Mouse (Mus musculus) bone marrow, adult 2 months (tissue): ENCODE data around the gene Dynll2. TPM values are rescaled to one million over a fixed set of nuclear protein-coding genes. Genes with fewer than 3 reads are reported as not detected.
A peak's percentile ranks its signal among the peaks of the same experiment; 100 is the strongest.

Source experiments
- H3K27ac ChIP-seq: fragments of 200-500 bp; 2 replicates; pipeline ENCODE4 v1.5.1; 2012; ENCODE audit warnings: low read depth, mild to moderate bottlenecking, control low read depth, inconsistent platforms, low read length; ENCODE audit not compliant: control insufficient read depth, poor library complexity, insufficient read depth
- H3K4me1 ChIP-seq: fragments of 200-500 bp; 2 replicates; pipeline ENCODE4 v1.6.1; 2011; ENCODE audit warnings: low read length; ENCODE audit not compliant: control insufficient read depth, insufficient read depth
- H3K4me3 ChIP-seq: fragments of 200-500 bp; replicated peaks from 2 replicates; pipeline ENCODE3; 2011; ENCODE audit warnings: mild to moderate bottlenecking, low read depth, low read length, control low read depth; ENCODE audit not compliant: control insufficient read depth
- CTCF ChIP-seq: fragments of 200-500 bp; IDR thresholded peaks from 2 replicates; pipeline ENCODE4 v1.5.1; 2011; ENCODE audit warnings: low read length, control low read depth; ENCODE audit not compliant: control insufficient read depth, insufficient read depth
- POLR2A ChIP-seq: fragments of 200-500 bp; IDR thresholded peaks from 2 replicates; pipeline ENCODE4 v1.6.1; 2011; ENCODE audit warnings: low read depth, mild to moderate bottlenecking, control low read depth, low read length, borderline replicate concordance; ENCODE audit not compliant: control insufficient read depth
- WGBS: fragments of 180-500 bp; shearing (Covaris S2); methylation state at CpG from one replicate; pipeline ENCODE4 v1.1.7; 2018; 5-methylcytosine and 5-hydroxymethylcytosine counted together
- polyA plus RNA-seq: library from polyadenylated mRNA; stranded (reverse); fragments of >200 nt; gene quantifications from 2 replicates; pipeline ENCODE4 v1.2.4, GENCODE M21; 2011; ENCODE audit warnings: low replicate concordance; ENCODE audit not compliant: missing spikeins, insufficient read depth, insufficient read length

Gene Dynll2
- polyA plus RNA-seq: 50.1 and 63.0 TPM in 2 replicates

DNA sequence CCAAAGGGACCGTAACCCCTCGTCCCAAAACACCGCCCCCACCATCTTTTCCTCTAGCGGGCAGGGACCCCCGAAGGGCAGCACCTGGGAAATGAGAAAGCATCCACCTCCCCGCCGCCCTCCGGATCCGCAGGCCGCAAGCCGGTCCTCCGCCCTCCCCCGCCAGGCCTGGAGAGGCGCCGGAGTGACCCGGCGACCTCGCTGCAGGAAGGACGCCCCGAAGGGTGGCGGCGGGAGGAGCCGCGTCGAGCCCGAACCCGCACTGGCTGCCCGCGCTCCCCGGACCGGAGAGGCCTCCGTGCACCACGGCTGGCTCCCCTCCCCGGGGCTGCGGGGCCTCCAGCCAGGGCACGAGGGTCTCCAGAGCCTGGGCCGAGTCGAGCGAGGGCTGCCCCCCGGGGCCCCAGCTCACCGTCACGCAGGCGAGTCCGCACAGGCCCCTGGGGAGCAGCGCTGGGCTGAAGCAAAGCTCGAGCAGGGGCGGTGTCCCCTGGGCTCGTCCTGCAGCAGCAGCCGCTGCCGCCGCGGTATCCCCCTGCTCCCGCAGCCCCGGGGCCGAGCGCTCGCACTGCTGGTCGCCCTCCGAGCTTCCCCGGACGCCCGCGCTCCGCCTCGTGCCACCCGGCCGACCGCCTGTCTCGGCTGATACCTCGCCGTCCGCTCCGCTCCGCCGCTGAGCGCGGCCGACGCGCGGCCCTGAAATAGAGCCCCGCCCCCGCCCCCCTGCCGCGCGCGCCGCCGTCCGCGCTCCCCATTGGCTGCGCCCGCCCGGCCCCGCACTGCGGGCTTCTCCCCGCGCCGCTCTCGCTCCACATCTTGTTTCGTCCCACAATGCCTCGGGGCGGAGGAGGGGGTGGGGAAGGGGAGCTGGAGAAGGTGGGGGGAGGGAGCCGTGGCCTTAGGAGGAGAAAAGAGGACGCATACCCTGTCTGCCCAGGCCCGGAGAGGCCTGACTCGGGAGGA is at the start of gene Dynll2:
Dynll2 (minus strand) TSS at position 703 of the 963 bp plus-strand sequence.
- H3K4me3 ChIP-seq: peak within 1 kb of the TSS; percentile 64
- peak within 1 kb of the TSS; percentile 77 for H3K27ac ChIP-seq
- WGBS: under 1% methylated on average over 98 of the region's 107 CpGs
- TF ChIP-seq POLR2A (peak; percentile 76; the same call in 1 of the 2 replicates), CTCF (no peak)
- no peaks in the 10 kb centered on the region; the same call in 1 of the 2 replicates for H3K4me1 ChIP-seq

DNA sequence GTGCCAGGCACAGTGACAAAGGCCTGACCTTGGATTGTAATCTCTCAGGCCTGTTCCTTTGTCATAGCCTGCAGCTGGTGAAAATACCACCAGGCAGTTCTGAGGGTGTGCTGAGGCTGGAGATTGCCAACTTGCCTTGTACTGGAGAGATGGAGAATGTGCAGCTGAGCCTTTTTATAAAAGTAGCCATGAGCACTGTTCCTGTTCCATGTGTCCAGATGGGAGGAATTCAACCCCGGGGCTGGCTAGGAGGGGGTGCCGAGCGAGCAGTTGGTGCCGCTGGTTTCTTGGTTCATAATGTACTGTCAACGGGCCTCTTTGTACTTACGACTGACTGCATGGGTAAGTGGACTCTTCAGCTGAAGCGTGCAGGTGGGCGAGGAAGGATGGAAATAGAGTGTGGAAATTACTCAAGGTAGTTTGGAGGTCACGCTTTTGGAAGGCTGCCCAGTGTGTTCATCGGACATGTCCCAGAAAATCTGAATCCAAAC is 49.5 kb upstream of the Dynll2 start:
- WGBS: 88% methylated on average over 10 of the region's 10 CpGs
- no peak for TF ChIP-seq CTCF
- no peak overlapping the region for H3K27ac ChIP-seq
- no peak overlapping the region for H3K4me3 ChIP-seq
- H3K4me1 ChIP-seq: no peaks in the 10 kb centered on the region

DNA sequence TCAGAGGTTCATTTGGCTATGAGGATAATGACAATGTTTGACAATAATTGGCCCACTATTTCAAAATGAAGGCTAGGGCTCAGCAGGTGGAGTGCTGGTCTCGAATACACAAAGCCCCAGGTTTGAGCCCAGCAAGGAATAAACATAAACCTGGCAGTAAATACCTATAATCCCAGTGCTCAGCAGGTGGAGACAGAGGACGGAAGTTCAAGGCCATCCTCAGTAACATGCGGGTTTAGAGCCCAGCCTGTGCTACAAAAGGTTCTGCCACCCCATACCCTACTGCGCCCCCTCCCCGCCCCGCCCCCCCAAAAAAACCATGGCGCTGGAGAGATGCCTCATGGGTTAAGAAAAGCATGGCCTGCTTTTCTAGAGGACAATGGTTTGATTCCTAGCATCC is 48.6 kb upstream of the Dynll2 start:
- no peak for TF ChIP-seq CTCF
- TF ChIP-seq POLR2A: no peak
- no peak overlapping the region for H3K4me3 ChIP-seq
- WGBS: 84% methylated on average over 7 of the region's 7 CpGs
- no peak overlapping the region for H3K27ac ChIP-seq
- H3K4me1 ChIP-seq: no peaks in the 10 kb centered on the region

DNA sequence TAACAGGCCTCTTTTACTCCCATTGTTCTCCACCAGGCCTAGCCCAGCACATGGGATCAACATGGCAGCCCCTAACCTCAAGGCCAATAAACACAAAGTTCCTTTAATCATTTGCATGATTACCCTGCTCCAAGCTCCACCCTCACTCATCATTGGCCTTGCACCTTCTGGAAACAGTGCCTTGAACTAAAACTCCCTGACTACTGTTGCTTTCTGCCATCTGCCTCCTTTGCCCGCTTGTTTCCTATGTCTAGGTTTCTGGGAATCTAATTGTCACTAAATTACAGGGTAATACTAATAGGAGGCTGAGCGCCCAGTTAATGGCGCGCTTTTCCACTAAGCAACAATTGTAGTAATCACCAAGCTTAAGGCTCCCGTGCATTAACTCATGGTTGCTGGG is 44.4 kb upstream of the Dynll2 start:
- Histone ChIP-seq H3K27ac (no peak overlapping the region), H3K4me3 (no peak overlapping the region), H3K4me1 (no peaks in the 10 kb centered on the region)
- 84% methylated on average over 5 of the region's 5 CpGs for WGBS
- TF ChIP-seq CTCF (no peak), POLR2A (no peak)

DNA sequence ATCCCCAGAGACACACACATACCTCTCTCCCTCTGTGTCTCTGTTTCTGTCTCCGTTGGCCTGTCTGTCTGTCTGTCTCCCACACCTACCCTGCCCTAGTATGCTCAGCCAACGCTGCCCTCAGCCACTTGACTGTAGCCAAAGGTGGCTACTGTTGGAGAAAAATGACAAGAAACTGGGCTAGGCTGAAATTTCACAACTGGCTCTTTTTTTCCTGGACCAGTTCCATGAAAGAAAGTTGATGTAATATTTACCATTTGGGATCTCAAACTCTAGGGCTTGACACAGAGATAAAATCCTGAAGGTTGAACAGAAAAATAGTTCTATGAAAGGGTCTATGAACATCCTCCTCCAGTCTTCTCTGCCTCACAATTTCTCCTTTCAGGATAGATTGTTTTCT is 43.5 kb upstream of the Dynll2 start:
- H3K27ac ChIP-seq: no peak overlapping the region
- no peak overlapping the region for H3K4me3 ChIP-seq
- WGBS: 75% methylated on average over 2 of the region's 2 CpGs
- TF ChIP-seq CTCF: no peak
- no peak for TF ChIP-seq POLR2A
- no peaks in the 10 kb centered on the region for H3K4me1 ChIP-seq

DNA sequence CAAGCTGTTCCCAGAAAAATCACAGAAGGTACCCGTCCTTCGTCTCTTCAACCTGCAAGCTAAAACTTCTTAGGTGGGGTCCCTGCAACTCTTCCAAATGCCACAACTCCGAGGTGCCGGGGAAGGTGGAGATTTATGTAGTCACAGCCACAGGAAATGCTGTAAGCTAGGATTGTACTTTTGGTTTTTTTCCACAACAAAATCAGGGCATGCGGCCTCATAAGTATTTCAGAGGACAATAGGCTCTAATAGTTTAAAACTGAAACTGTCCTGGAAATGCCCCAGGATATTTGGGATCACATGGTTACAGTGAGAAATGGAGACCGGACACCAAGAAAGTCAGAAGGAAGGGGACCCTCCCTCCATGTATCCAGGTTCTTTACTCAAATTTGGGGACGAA is 42.9 kb upstream of the Dynll2 start:
- no peaks in the 10 kb centered on the region for H3K4me1 ChIP-seq
- TF ChIP-seq CTCF: no peak
- TF ChIP-seq POLR2A: no peak
- no peak overlapping the region for H3K27ac ChIP-seq
- no peak overlapping the region for H3K4me3 ChIP-seq
- 61% methylated on average over 7 of the region's 7 CpGs for WGBS

DNA sequence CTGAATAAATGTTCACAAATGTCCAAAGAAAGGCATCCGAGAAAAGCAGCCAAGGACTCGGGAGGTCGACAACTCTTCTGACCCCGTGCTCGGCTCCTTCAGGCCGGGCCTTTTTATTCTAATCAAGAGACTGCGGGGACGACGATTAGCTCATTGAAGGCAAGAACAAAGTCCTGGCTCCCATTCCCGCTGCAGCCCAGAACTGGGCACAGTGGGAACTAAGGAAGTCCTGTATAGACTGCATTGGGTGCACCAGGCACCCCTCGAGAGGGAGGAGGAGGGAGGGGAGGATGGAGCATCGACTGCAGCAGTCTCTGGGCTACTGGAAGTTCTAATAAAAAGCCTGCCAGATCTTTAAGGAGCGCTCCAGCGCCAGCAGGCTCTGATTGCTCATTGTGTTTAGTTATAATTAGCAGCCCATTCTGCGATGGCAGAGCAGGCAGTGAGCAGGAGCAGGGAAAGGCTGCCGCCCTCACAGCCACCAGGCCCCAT is 40.9 kb upstream of the Dynll2 start:
- H3K4me3 ChIP-seq: no peak overlapping the region
- no peak overlapping the region for H3K27ac ChIP-seq
- 76% methylated on average over 16 of the region's 16 CpGs for WGBS
- H3K4me1 ChIP-seq: no peaks in the 10 kb centered on the region
- TF ChIP-seq CTCF (no peak), POLR2A (no peak)

DNA sequence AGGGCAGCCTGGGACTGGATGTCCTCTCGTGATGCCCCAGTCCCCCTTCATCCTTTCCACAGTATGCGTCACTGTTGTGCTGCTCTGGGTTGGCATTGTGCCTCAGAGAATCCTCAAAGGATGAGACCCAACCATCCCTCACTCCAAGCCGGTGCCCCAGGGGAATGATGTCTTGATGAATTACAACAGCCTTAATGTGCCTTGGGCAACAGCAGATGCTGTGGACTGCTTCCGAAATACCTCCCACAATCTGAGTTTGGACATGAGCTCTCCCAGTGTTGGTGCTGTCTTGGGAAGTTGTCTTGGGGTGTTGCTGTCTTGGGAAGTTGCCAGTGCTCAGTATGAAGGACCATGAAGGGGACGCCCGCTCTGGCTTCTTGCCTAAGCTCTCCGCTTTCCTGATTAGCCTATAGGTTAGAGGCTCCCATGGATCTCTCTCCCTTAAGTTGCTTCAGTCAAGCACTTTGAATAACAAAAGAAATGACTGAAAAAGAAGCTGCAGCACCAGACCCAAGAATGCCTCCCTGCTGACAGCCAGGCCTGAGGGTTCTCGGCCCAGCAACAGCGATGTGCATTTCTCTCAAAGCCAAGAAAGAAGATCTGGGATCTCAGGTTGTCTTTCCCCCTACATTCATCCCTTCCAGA is 40.2 kb upstream of the Dynll2 start:
- TF ChIP-seq CTCF (no peak), POLR2A (no peak)
- H3K4me1 ChIP-seq: no peaks in the 10 kb centered on the region
- H3K27ac ChIP-seq: no peak overlapping the region
- H3K4me3 ChIP-seq: no peak overlapping the region
- WGBS: 85% methylated on average over 9 of the region's 9 CpGs
